Mouse (Mus musculus) layer of hippocampus, adult 8-10 months (tissue): ENCODE measurements around the gene Tpmt. TPM values are rescaled to one million over a fixed set of nuclear protein-coding genes. Genes with fewer than 3 reads are reported as not detected.

Experiments
- DNase-seq, 2 experiments: peaks; one replicate each; pipeline ENCODE4 v3.0.0; 2022; ENCODE audit warnings: low spot score in 2 of 2
- total RNA-seq, 4 experiments: library from RNA; stranded (reverse); gene quantifications; 2 replicates each; pipeline ENCODE4 v1.2.4; 2022

Tpmt gene
- total RNA-seq, 4 experiments from 2014 or later: 7.8 to 11.9 (median 9.4) TPM

GRCm38 (mm10) chr13:47042024-47042633, 2.4 kb downstream of the Tpmt start:
- no peak for DNase-seq

DNA sequence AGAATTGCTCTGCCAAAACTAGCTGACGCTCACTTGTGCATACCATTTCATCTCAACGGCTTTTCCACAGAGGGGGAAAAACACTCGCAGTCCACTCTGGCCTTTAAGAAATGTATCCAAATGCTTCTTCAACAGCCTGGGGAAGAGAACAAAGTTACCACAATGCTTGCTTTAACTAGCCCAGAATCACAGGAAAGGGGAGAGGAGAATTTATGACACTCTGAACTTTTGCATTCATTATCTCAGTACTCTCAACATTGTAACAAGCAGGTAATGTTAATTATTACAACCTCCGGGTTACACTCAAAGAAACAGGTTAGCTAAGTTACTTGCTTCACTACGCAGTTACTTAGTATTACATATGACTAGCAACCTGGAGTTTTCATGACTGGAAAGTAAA, 4.5 kb downstream of the Tpmt start:
- no peak for DNase-seq

DNA sequence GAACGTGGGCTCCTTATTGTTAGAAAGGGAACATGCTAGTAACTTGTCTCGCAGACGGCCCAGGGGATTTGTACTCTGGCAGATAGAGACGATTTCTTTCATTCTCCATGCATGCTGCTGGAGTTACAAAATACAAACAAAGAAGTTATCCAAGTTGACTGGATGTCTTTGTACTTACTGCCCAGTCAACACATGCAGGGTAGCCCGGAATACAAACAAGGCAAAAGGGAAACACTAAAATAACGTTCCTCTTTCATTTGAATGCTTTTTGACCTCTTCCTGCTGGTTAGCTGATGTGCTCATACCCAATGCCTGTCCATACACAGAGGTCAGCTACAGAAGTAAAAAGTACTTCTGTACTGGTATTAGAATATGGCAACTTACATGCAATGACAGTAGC, 6.6 kb downstream of the Tpmt start:
- DNase-seq: no peak

DNA sequence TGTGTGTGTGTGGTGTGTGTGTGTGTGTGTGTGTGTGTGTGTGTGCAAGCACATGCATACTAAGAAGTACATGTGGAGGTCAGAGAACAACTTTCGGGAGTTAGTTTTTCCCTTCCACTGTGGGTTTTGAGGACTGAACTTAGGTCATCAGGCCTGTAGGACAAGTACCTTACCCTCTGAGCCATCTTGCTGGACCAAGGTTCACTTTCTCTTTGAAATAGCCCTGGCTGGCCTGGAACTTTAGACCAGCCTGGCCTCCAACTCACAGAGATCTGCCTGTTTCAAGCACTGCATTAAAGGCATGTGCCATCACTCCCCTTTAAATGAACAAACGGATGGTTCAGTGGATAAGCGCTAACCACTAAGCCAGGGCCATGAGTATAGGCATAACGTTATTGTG, 10.9 kb downstream of the Tpmt start:
- no peak for DNase-seq

DNA sequence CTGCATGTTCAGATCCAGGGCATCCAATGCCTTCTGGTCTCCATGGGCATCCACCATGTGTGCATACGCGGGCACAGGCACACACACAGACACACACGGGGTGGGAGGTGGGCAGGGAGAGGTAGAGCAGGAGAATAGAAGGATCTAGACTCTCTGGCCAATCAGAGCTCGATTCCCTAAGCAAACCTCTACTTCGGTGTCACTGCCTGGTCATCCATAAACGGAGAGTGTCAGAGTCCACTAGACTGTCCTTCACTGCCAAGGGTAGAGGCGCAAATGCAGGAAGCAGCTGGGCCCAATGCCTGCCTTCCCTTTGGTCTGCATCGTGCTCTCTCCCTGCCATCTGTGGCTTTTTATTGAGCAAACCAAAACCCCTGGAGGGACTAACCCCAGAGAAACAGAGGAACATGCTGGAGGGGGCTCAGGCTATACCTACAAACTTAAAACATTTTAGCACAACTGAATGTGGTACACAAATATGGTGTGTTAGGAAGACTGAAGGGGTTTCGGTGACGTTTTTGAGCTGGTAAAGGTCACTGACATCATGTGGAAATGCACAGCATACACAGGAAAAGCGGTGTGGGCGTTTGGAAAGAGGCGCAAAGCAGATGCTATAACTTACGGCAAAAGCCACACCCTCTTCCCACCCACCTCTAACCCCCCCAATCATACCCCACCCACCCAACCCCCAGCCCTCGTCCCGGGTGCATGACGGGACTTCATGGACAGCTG, 14.0 kb downstream of the Tpmt start:
- no peak for DNase-seq

DNA sequence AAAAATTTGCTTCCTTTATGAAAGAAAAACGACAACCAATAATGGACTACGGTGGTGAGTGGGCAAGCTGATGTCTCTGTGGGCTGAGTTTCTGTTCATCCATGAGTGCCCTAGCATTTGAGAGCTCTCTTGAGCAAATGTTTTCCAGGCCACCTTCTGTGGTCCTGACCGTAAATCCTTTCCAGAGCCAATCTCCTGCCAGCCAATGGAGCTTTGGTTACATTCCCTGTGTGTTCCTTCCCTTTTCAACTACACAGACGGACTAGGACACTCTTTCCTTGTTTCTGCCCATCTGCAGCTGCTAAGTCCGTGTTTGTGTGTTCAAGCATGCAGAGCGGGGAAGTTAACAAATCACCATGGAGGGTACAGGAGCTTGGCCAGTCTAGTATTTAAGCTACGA, 23.7 kb downstream of the Tpmt start:
- no peak for DNase-seq

DNA sequence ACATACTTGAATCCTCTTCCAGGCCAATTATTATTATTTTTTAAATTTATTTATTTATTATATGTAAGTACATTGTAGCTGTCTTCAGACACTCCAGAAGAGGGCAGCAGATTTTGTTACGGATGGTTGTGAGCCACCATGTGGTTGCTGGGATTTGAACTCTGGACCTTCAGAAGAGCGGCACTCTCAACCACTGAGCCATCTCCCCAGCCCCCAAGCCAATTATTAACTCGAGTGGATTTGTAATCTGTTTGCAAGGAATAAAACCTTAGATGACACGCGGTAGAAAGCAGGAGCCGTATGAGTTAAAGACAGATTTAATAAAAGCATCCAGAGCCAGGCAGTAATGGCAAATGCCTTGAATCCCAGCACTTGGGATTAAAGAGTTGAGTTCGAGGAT, 24.8 kb downstream of the Tpmt start:
- DNase-seq: no peak

DNA sequence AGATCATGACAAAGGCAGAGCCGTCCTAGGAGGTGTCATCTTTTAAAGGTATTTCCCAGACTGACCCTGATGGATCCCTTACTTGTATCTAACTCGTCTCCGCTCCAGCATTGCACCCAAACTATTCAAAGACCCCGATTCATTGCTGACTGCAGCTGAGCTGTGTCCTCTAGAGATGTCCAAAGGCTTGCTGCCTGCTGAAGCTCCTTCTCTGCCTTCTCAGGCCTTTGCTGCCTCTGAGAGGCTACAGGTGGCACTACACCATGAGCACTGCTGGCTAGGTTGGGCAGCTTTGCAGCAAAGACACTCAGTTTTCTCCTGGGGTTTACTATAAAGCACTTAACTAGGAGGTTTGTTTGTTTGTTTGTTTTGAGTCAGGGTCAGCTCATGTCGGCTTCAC, 27.3 kb downstream of the Tpmt start:
- DNase-seq: peak; percentile 38 to 59

DNA sequence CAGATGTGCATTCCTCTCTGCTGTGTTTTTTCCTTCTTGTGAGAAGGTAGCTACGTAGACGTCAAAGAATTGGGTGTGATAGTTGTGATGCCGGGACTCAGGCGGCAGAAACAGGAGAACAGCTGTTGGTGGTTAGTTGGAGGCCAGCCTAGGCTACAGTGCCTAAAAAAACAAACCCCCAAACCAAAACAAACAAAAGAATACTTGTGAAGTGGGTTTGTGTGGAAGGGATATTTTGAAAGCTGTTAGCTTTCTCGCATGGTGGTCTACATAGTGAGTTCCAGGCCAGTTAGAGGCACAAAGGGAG, 29.4 kb downstream of the Tpmt start:
- DNase-seq: no peak

DNA sequence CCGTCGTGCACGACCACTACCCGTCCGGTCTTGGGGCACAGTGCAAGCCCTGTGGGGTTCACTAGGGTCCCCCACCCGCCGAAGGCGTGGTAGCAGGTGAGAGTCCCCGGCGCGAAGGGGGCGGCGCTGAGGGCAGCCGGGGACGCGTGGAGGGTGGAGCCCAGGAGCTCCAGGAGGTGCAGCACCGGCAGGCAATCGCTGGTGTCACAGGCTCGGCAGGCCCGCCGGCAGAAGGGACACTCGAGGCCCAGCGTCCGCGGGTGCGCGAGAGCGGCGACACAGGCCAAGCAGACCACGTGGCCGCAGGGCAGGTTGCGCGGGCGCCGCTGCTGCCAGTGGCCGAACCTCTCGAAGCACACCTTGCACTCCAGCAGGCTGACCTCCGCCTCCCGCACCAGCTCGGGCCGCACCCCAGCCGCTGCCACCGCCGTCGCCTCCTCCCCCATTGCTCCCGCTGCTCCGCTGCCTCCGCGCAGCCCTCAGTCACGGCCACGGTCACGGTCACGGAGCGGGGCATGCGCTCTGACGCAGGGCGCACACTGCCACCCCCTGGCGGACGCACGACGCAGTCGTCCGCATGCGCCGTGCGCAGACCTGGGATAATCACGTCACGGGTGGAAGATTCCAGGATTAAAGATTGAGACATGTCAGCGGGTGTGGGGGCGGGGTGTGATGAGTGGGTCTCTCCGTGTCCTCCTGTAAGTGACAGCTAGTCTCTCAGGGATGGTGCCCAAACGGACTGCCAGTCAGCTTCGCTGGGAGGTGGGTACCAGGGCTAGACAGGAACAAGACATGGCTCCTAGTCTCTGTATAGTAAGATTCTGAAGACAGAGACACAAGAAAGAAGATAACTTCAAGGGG, 30.0 kb downstream of the Tpmt start, which contains the start of gene Nhlrc1:
TSS of gene Nhlrc1 (minus strand) at position 517 of the 861 bp plus-strand sequence.
- peak; percentile 80 to 84 for DNase-seq

DNA sequence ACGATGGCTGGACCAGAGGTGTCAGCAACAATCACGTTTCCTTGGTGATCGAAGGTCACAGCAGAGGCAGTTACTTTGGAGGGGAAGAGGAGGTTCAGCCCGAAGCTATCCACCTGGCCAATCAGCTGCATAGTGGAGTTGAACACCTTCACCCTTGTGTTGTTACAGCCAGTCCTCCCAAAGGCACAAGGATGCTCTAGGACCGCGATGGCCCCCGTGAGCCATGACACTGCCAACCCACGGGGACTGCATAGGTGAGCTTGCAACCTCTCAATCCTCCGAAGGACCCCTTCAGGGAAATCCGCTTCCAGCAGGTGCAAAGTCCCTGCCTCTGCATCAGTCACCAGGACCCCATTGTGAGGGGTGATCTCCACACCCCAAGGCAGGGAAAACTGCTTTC, 30.8 kb downstream of the Tpmt start:
- DNase-seq: no peak

GRCm38 (mm10) chr13:47001590-47001989, 42.9 kb downstream of the Tpmt start:
- no peak for DNase-seq

GRCm38 (mm10) chr13:46999498-46999897, 45.0 kb downstream of the Tpmt start:
- DNase-seq: no peak

DNA sequence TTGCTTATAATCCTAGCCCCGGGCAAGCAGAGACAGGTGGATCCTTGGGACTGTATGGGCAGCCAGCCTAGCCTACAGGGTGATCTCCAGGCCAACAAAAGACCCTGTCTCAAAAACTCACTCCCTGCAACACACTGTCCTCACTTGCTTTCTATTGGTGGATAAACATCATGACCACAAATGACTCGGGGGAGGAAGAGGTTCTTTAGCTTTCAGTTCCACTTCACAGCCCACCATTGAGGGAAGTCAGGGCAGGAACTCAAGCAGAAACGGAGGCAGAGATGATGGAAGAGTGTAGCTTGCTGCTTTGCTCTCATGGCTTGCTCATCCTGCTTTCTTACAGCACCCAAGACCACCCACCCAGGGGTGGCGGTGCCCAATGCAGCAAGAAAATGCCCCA, 47.2 kb downstream of the Tpmt start:
- DNase-seq: no peak

- no peak for DNase-seq
Observed at GRCm38 (mm10) chr13:46993274-46993551, 51.3 kb downstream of the Tpmt start.

DNA sequence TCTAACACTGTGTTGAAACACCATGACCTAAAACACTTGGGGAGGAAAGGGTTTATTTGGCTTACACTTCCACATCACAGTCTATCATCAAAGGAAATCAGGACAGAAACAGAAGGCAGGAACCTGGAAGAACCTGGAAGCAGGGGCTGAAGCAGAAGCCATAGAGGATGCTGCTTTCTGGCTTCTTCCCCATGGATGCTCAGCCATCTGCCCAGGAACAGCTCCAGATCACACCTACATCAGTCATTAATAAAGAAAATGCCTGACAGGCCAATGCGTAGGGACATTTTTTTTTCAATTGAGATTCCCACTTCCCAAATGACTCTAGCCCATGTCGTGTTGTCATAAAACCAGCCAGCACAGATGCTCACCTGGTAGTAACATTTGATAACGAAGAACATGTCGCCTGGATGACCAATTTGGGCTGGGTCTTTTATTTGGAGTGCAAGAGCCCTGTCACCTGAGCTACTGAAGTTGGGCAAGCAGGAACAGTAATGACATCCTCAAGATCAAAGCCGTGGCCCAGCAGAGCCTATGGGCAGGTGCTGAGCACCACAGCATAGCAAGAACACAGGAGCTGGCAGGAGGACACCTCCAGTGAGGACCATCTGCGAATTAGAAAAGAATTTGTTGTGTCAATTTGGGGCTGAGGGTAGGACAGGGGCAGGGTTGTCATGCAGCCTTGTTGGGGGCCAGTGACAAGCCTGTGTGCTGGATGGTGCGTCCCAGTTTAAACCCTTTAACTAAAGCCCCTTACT, 51.8 kb downstream of the Tpmt start:
- no peak for DNase-seq

- no peak for DNase-seq
Observed at GRCm38 (mm10) chr13:46990376-46991011, 54.0 kb downstream of the Tpmt start.

DNA sequence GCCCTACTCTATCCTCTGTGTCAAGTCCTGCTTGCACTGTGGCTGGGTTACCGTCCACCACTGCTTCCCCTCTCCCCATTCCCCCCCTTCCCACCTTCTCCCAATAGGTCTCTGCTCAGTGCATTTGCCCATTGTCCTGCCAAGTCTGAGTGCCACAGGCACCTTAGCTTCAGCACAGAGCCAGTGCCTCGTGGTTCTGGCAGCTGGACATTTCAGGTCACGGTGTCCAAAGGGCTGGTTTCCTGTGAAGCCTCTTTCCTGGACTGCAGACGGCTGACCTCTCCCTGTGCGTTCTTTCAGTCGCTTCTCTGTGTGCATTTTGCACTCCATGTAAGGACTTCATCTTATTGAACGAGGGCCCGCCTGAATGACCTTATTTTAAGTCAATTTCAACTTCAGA, 56.6 kb downstream of the Tpmt start:
- DNase-seq: no peak

DNA sequence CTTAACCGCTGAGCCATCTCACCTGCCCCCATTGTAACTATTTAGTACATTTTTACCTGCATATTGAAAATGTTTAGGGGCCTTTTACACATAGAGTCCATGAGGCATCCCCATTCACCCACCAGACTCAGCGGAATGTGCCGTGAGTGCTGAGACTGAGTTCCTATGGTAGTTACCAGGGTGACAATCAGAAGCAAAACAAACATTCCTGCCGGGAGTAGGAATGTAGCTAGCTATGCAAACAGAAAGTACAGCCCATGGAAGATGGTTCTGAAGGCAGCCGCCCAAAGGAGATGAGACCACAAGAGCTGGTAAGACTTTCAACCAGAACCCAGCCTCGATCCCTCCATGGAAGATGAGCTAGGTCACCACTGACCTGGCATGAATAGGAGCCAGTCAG, 58.3 kb downstream of the Tpmt start:
- no peak for DNase-seq

DNA sequence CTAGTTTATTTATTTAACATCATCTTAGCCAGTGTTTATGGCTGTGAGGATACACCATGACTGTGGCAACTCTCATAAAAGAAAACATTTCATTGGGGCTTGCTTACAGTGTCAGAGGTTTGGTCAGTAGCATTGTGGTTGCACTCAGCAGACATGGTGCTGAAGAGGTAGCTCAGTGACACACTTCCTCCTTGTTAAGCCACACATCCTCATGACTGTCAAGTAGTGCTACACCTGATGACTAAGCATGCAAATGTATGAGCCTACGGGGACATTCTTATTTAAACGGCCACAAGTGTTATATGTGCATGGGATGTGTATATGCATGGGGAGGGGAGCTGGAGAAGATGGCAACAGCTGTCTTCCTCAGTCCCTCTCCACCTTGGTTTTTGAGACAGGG, 60.7 kb downstream of the Tpmt start:
- no peak for DNase-seq

DNA sequence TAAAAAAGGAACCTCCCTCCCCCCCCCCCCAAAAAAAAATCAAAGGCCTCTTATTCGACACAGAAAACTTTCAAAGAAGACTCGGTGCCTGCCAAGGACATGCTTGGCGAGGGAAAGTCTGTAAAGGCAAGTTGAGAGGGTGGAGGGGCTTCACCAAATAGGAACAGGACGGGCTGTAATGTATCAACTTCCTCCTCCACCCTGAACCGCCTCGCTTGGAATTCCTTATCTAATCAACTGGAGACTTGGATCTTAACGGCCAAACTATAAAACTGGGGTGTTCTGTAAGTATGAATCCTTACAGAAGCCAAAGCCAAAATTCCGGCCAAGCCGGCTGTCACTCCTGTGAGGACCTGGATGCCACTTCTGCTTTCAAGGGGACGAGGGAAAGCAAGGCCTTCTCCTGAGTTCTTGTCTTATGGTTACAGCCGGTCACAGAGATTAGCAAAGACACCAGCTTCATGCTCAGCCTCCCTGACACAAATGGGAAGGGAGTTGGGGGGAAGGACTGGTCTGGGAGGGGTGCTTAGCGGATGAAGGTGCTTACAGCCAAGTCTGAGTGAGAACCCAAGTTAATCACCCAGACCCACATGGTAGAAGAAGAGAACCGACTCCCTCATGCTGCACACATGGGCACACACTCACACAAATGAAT, 64.6 kb downstream of the Tpmt start:
- DNase-seq: no peak
